33 mouse cellular contexts compared by ENCODE assay signal in the genomic region with DNA sequence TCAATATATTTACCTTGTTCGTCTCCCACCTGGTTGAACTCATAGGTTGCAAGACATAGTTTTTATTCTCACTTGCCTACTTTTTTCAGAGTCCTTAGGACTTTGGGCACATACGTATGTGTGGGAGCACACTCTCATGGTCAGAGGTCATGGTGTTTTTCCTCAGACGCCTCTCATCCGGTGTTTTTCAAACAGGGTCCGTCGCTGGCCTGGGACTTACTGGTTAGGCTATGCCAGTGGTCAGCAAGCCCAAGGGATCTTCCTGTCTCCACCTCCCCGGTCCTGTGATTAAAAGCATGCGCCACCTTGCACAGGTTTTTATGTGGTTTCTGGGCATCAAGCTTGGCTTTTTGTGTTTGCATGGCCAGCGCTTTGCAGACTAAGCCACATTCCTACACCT.
"Had no signal": no experiment of that assay in that cellular context is flagged by ENCODE, and none has a peak within 500 bp of the region (broad histone marks: within the 10 kb centered on the region; RNA-seq: fewer than 3 reads in every experiment).

No protein-coding gene starts in this region.

- H3K27ac ChIP-seq: heart, embryonic 13.5 days; heart, embryonic 15.5 days; hindbrain, embryonic 10.5 days; hindbrain, embryonic 12.5 days; hindbrain, embryonic 13.5 days; hindbrain, embryonic 14.5 days; hindbrain, embryonic 15.5 days; hindbrain, postnatal 0 days; intestine, embryonic 15.5 days; kidney, embryonic 15.5 days; kidney, postnatal 0 days; layer of hippocampus, adult 2 months; left cerebral cortex, adult 2 months had no signal

- H3K9ac ChIP-seq: heart, embryonic 13.5 days; heart, embryonic 15.5 days; hindbrain, embryonic 12.5 days; hindbrain, embryonic 13.5 days; hindbrain, embryonic 14.5 days; hindbrain, embryonic 15.5 days; intestine, embryonic 15.5 days; kidney, embryonic 15.5 days had no signal

- H3K9me3 ChIP-seq: heart, embryonic 13.5 days; heart, embryonic 15.5 days; hindbrain, embryonic 10.5 days; hindbrain, embryonic 12.5 days; hindbrain, embryonic 13.5 days; hindbrain, embryonic 15.5 days; intestine, embryonic 15.5 days; kidney, embryonic 15.5 days had no signal

- H3K4me3 ChIP-seq: heart, embryonic 13.5 days; heart, embryonic 15.5 days; hindbrain, embryonic 10.5 days; hindbrain, embryonic 12.5 days; hindbrain, embryonic 13.5 days; hindbrain, embryonic 15.5 days; intestine, embryonic 15.5 days; kidney, embryonic 15.5 days; layer of hippocampus, adult 2 months; left cerebral cortex, adult 2 months had no signal

- DNase-seq: heart, postnatal 10 days; heart, postnatal 14 days; heart, postnatal 36 days; kidney, adult 11 months; kidney, adult 18-20 months; kidney, adult 2 months; kidney, adult 8-10 months; kidney, adult 9 months; kidney, postnatal 10 days; kidney, postnatal 14 days; kidney, postnatal 25 days; kidney, postnatal 36 days; kidney, postnatal 4 days; layer of hippocampus, adult 9-11 months; layer of hippocampus, postnatal 36 days had no signal

- H3K4me2 ChIP-seq: heart, embryonic 11.5 days; heart, embryonic 13.5 days; heart, embryonic 15.5 days; hindbrain, embryonic 12.5 days; hindbrain, embryonic 13.5 days; hindbrain, embryonic 14.5 days; hindbrain, embryonic 15.5 days; intestine, embryonic 15.5 days; kidney, embryonic 15.5 days had no signal

- H3K36me3 ChIP-seq: heart, embryonic 13.5 days; heart, embryonic 15.5 days; hindbrain, embryonic 10.5 days; hindbrain, embryonic 12.5 days; hindbrain, embryonic 13.5 days; hindbrain, embryonic 15.5 days; intestine, embryonic 15.5 days; kidney, embryonic 15.5 days had no signal

- H3K27me3 ChIP-seq: heart, embryonic 13.5 days; hindbrain, embryonic 12.5 days; hindbrain, embryonic 13.5 days; hindbrain, embryonic 15.5 days; intestine, embryonic 15.5 days; kidney, embryonic 15.5 days had no signal

- H3K4me1 ChIP-seq: hindbrain, embryonic 12.5 days; kidney, embryonic 15.5 days had no signal

- ATAC-seq: hindbrain, embryonic 16.5 days; hindbrain, postnatal 0 days; inflammation-experienced regulatory T-cells, adult 6 months; intestine, embryonic 15.5 days; intestine, embryonic 16.5 days; intestine, postnatal 0 days had no signal
